Mouse (Mus musculus): ENCODE measurements around the gene Eif3c. TPM values are rescaled to one million over a fixed set of nuclear protein-coding genes. Genes with fewer than 3 reads are reported as not detected.

Gene Eif3c
- polyA plus RNA-seq, 1 experiment from 2014 or later: 185 TPM

DNA sequence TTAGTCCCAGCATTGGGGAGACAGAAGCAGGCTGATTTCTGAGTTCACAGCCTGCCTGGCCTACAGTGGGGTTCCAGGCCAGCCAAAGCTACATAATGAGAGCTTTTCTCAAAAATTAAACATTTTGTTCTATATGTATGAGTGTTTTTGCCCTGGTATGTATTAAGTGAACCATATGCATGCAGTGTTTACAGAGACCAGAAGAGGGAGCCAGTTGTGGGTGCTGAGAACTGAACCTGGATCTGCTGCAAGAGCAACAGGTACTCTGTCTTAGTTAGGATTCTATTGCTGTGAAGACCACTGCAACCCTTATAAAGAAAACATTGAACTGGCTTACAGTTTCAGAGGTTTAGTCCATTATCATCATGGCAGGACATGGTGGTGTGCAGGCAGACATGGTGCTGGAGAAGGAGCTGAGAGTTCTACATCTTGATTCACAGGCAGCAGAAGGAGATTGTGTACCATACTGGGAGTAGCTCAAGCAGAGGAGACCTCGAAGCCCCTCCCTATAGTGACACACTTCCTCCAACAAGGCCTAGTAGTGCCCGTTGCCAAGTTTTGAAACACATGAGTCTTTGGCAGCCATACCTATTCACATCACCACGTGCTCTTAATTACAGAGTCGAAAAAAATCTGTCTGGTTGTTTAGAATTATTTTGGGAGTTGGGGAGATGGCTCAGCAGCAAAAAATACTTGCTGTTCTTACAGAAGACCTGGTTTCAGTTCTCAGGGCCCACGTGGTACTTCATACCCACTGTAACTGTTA lies 28.2 kb downstream of the Eif3c start:
- no peaks in the 10 kb centered on the region for H3K36me3 ChIP-seq
- no peak overlapping the region for H3K4me3 ChIP-seq
- no peak overlapping the region for H3K27ac ChIP-seq
- DNase-seq (ENCODE audit: low spot score): peak; percentile 23
- no peaks in the 10 kb centered on the region for H3K9me3 ChIP-seq
- peaks cover 29% of the 10 kb centered on the region for H3K27me3 ChIP-seq (ENCODE audit: insufficient read depth, poor library complexity, severe bottlenecking)
- peaks cover 10% of the 10 kb centered on the region for H3K4me1 ChIP-seq (replicated peaks)
- WGBS: 78% methylated on average over 5 of the region's 5 CpGs

GRCm38 (mm10) chr7:126536466-126536865 lies 29.7 kb downstream of the Eif3c start:
- H3K4me1 ChIP-seq (replicated peaks): peaks cover 10% of the 10 kb centered on the region
- H3K4me3 ChIP-seq: peak overlapping the region; percentile 58
- 0 out of 2 replicates have a peak overlapping the region, but pooled peaks have one; percentile 77 for H3K27ac ChIP-seq
- H3K36me3 ChIP-seq: no peaks in the 10 kb centered on the region
- no peak for DNase-seq (ENCODE audit: low spot score)
- 64% methylated on average over 9 of the region's 9 CpGs for WGBS
- no peaks in the 10 kb centered on the region for H3K9me3 ChIP-seq
- H3K27me3 ChIP-seq (ENCODE audit: insufficient read depth, poor library complexity, severe bottlenecking): peaks cover 29% of the 10 kb centered on the region

DNA sequence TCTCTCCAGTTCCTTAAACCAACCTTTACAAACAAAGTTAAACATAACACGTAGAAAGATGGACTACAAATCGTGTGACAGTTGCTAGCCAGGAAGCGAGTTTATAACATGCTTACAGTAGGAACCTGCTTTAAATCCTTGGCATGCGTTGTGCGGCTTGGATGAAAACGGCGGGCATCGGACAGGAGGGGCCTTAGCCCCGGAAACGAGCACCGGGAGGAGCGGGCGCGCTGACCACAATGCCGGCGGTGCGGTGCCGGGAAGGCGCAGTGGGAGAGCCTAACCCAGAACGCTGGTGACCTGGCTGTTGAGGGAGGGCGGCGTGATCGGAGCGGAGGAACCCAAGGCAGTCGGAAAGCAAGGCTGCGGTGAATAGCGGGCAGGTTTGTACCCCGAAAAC lies 30.4 kb downstream of the Eif3c start:
- Histone ChIP-seq H3K4me1 (replicated peaks) (peaks cover 10% of the 10 kb centered on the region), H3K27ac (peak overlapping the region; percentile 77), H3K27me3 (ENCODE audit: insufficient read depth, poor library complexity, severe bottlenecking) (peaks cover 29% of the 10 kb centered on the region), H3K9me3 (no peaks in the 10 kb centered on the region), H3K36me3 (no peaks in the 10 kb centered on the region), H3K4me3 (peak overlapping the region; percentile 58)
- DNase-seq (ENCODE audit: low spot score): peak; percentile 53
- 2% methylated on average over 28 of the region's 28 CpGs for WGBS

GRCm38 (mm10) chr7:126533434-126533833 lies 32.8 kb downstream of the Eif3c start:
- peaks cover 10% of the 10 kb centered on the region for H3K4me1 ChIP-seq (replicated peaks)
- H3K9me3 ChIP-seq: no peaks in the 10 kb centered on the region
- DNase-seq (ENCODE audit: low spot score): no peak
- 79% methylated on average over 1 of the region's 1 CpGs for WGBS
- H3K27ac ChIP-seq: no peak overlapping the region
- H3K4me3 ChIP-seq: no peak overlapping the region
- peaks cover 29% of the 10 kb centered on the region for H3K27me3 ChIP-seq (ENCODE audit: insufficient read depth, poor library complexity, severe bottlenecking)
- no peaks in the 10 kb centered on the region for H3K36me3 ChIP-seq

GRCm38 (mm10) chr7:126528166-126528577 lies 38.0 kb downstream of the Eif3c start:
- DNase-seq (ENCODE audit: low spot score): peak; percentile 45
- H3K36me3 ChIP-seq: no peaks in the 10 kb centered on the region
- peak overlapping the region; percentile 88 for H3K27ac ChIP-seq
- no peak overlapping the region for H3K4me3 ChIP-seq
- H3K4me1 ChIP-seq (replicated peaks): 0 out of 2 replicates have a peak, but pooled peaks cover 4% of the 10 kb centered on the region
- no peaks in the 10 kb centered on the region for H3K9me3 ChIP-seq
- WGBS: 21% methylated on average over 1 of the region's 1 CpGs
- H3K27me3 ChIP-seq (ENCODE audit: insufficient read depth, poor library complexity, severe bottlenecking): no peaks in the 10 kb centered on the region

GRCm38 (mm10) chr7:126523316-126523715 lies 42.9 kb downstream of the Eif3c start:
- no peak for DNase-seq (ENCODE audit: low spot score)
- H3K27ac ChIP-seq: no peak overlapping the region
- H3K36me3 ChIP-seq: no peaks in the 10 kb centered on the region
- H3K4me3 ChIP-seq: no peak overlapping the region
- no peaks in the 10 kb centered on the region for H3K9me3 ChIP-seq
- WGBS: 80% methylated on average over 3 of the region's 3 CpGs
- peaks cover 12% of the 10 kb centered on the region for H3K4me1 ChIP-seq (replicated peaks)
- H3K27me3 ChIP-seq (ENCODE audit: insufficient read depth, poor library complexity, severe bottlenecking): no peaks in the 10 kb centered on the region; the same call in 1 of the 2 replicates

GRCm38 (mm10) chr7:126519513-126519912 lies 46.7 kb downstream of the Eif3c start:
- no peaks in the 10 kb centered on the region for H3K36me3 ChIP-seq
- WGBS: 80% methylated on average over 2 of the region's 2 CpGs
- DNase-seq (ENCODE audit: low spot score): no peak
- H3K4me3 ChIP-seq: no peak overlapping the region
- no peaks in the 10 kb centered on the region for H3K9me3 ChIP-seq
- H3K4me1 ChIP-seq (replicated peaks): peaks cover 10% of the 10 kb centered on the region
- H3K27ac ChIP-seq: no peak overlapping the region
- no peaks in the 10 kb centered on the region; the same call in 1 of the 2 replicates for H3K27me3 ChIP-seq (ENCODE audit: insufficient read depth, poor library complexity, severe bottlenecking)

DNA sequence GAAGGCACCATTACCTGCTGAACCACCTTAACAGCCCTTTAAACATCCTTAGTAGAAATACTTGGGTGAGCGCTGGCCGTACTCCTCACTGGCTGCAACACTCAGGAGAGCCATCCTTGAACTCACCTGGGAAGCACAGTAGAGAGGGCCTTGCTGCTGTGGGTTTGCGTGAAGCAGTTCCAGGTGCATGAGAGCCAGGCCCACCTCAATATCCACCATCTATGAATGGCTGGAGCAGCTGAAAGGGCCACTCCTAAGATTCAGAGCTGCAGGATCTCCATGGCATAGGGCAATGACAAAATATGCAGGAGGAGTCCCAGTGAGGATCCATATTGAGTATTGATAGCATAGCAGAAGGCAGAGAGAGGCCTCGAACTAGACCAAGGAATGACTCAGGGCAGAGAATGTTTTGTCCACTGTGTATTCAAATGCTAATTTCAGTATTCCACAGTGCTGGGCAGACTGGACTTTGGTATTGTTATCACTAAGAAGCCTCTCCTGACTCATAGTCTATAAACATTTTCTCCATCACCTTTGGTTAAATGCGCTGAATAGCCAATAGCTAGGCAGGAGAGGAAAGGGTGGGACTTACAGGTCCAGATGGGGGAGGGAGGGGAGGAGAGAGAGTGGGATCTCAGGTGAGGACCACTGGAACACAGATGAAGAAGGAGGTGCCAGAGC lies 47.8 kb downstream of the Eif3c start:
- no peak overlapping the region for H3K27ac ChIP-seq
- peaks cover 10% of the 10 kb centered on the region for H3K4me1 ChIP-seq (replicated peaks)
- DNase-seq (ENCODE audit: low spot score): no peak
- H3K4me3 ChIP-seq: no peak overlapping the region
- no peaks in the 10 kb centered on the region; the same call in 1 of the 2 replicates for H3K27me3 ChIP-seq (ENCODE audit: insufficient read depth, poor library complexity, severe bottlenecking)
- WGBS: 81% methylated on average over 5 of the region's 5 CpGs
- no peaks in the 10 kb centered on the region for H3K9me3 ChIP-seq
- no peaks in the 10 kb centered on the region for H3K36me3 ChIP-seq

DNA sequence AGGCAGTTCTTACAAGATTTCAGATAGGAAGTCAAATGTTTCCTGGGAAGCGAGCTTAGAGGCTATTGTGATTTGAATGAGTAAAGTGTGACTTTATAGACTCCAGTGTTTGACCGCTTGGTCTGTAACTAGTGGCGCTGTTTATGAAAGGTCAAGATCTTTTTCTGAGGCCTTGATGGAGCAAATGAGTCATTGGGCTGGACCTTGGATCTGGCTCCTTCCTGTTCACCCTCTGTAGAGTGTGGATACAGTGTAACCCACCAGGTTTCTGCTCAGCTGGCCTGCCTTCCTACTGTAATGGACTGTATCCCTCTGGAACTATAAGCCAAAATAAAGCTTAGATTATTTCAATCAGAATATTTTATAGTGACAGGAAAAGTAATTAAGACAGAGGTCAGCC lies 54.9 kb downstream of the Eif3c start:
- DNase-seq (ENCODE audit: low spot score): no peak
- Histone ChIP-seq H3K27me3 (ENCODE audit: insufficient read depth, poor library complexity, severe bottlenecking) (no peaks in the 10 kb centered on the region), H3K9me3 (no peaks in the 10 kb centered on the region), H3K27ac (no peak overlapping the region), H3K4me1 (replicated peaks) (no peaks in the 10 kb centered on the region), H3K4me3 (no peak overlapping the region), H3K36me3 (no peaks in the 10 kb centered on the region)
- 87% methylated on average over 3 of the region's 3 CpGs for WGBS

DNA sequence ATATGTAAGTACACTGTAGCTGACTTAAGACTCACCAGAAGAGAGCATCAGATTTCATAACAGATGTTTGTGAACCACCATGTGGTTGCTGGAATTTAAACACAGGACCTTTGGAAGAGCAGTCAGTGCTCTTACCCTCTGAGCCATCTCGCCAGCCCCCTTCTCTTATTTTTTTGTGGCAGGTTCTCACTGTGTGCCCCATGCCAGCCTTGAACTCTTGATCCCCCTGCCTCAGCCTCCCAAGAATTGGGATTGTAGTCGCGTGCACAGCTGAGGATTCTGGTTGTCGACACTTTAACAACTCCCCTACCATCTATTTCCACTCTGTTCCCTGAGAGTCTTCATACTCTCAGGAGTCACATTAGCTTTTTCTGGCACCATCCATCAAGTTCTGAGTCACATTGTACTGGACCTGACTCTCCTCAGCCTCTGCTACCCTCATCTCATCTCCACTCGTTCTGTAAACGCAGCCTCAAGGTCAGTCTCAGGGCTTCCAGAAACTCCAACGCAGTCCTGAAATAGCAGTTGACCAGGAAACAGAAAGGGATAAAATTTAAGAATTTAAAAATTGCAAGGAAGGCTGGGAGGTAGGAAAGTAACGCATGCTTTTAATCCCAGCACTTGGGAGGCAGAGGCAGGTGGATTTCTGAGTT lies 59.0 kb downstream of the Eif3c start:
- no peak for DNase-seq (ENCODE audit: low spot score)
- WGBS: 91% methylated on average over 8 of the region's 8 CpGs
- Histone ChIP-seq H3K27ac (no peak overlapping the region), H3K4me1 (replicated peaks) (peaks cover 5% of the 10 kb centered on the region), H3K27me3 (ENCODE audit: insufficient read depth, poor library complexity, severe bottlenecking) (no peaks in the 10 kb centered on the region), H3K36me3 (no peaks in the 10 kb centered on the region), H3K4me3 (no peak overlapping the region), H3K9me3 (no peaks in the 10 kb centered on the region)

- 91% methylated on average over 2 of the region's 2 CpGs for WGBS
- no peak for DNase-seq (ENCODE audit: low spot score)
- peaks cover 12% of the 10 kb centered on the region for H3K4me1 ChIP-seq (replicated peaks)
- H3K27ac ChIP-seq: no peak overlapping the region
- H3K4me3 ChIP-seq: no peak overlapping the region
- no peaks in the 10 kb centered on the region for H3K27me3 ChIP-seq (ENCODE audit: insufficient read depth, poor library complexity, severe bottlenecking)
- H3K9me3 ChIP-seq: no peaks in the 10 kb centered on the region
- H3K36me3 ChIP-seq: peaks cover 15% of the 10 kb centered on the region
These were observed 61.3 kb downstream of the Eif3c start for GRCm38 (mm10) chr7:126504913-126505312.

DNA sequence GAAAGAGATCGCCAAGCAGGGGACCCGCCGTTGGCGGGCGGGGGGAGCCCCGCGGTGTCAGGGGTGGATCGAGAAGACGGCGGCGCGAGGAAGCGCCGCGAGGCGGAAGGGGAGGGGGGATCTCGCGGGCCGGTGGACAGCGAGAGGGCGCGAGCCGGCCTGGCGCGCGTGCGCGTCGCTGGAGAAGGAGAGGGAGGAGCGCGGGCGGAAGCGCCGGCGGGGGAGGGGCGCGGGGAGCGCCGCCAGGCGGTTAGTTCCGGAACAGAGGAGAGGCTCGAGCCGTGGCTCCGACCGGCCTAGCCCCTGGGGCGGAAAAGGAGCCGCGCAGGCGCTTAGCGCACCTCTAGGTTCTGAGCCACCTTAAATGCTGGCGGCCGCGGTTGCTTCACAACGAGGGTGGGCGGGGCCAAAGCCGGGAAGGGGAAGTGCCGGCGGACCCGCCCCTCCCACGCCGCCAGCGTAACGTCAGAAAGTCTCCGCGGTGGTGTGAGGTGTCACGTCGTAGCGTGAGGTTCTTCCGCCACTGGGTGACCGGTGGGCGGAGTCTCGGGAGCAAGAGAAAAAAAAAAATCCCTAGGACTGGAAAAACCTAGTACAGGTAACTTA lies 62.8 kb downstream of the Eif3c start, which contains the start of gene Atxn2l:
TSS of gene Atxn2l (minus strand) at position 165 of the 606 bp plus-strand sequence.
- under 1% methylated on average over 72 of the region's 72 CpGs for WGBS
- peak; percentile 99 for DNase-seq (ENCODE audit: low spot score)
- Histone ChIP-seq H3K4me3 (peak within 1 kb of the TSS; percentile 98), H3K36me3 (peaks cover 30% of the 10 kb centered on the region), H3K27ac (peak within 1 kb of the TSS; percentile 100), H3K9me3 (no peaks in the 10 kb centered on the region), H3K27me3 (ENCODE audit: insufficient read depth, poor library complexity, severe bottlenecking) (no peaks in the 10 kb centered on the region), H3K4me1 (replicated peaks) (peaks cover 12% of the 10 kb centered on the region)

All from hindbrain, embryonic 10.5 days (tissue).